ENCODE assay signal across 25 mouse cellular contexts in the genomic region with DNA sequence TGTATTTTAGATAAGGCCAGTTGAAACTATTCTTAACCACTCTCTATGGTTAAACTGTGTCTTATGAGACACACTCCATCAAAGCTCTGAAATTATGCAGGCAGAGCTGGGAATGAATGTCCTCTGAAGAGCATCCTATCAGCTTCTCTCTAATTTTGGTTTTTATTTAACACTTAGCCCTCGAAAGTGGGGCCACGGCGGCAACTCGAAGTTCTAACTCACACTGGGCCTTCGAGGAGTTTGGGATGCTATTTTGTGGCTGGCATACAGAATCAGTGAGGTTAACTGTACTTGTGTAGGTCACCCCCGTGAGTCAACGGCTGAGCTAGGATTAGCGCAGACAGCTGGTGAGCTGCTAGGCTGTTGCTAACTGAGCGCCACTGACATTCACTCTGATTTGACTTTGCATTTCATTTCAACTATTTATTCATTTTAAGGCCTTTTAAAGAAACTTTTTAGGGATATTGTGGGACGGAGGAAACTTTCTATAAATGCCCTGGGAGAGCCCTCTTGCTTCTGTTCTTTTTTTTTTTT. TPM values are rescaled to one million over a fixed set of nuclear protein-coding genes. Genes with fewer than 3 reads are reported as not detected.
DNase-seq lines count a peak whose midpoint lies in the region; ATAC-seq lines count a peak whose summit lies in the region.
"Had no signal": no experiment of that assay in that cellular context is flagged by ENCODE, and none has a peak within 500 bp of the region (broad histone marks: within the 10 kb centered on the region; RNA-seq: fewer than 3 reads in every experiment).

No protein-coding gene starts in this region.

- no peaks in the 10 kb centered on the region for H3K9me3 ChIP-seq in heart, embryonic 11.5 days (replicated peaks; ENCODE audit: control insufficient read depth, low read length)
- H3K9me3 ChIP-seq: embryonic facial prominence, embryonic 12.5 days; embryonic facial prominence, embryonic 15.5 days; heart, embryonic 13.5 days had no signal

- peak; percentile 81 for ATAC-seq in frontal cortex, adult (ENCODE audit: low TSS enrichment)
- no peak for ATAC-seq in heart, embryonic 11.5 days (replicated peaks; ENCODE audit: insufficient number of reproducible peaks, low FRiP score, low TSS enrichment)
- ATAC-seq: activated CD4-positive, CD25-positive, alpha-beta regulatory T cell, adult 4 months; forebrain, embryonic 14.5 days; forebrain, postnatal 0 days; hindbrain, postnatal 0 days; inflammation-experienced regulatory T-cells, adult 6 months; intestine, embryonic 16.5 days had no signal

- H3K4me2 ChIP-seq in heart, embryonic 11.5 days, result no peak overlapping the region
- H3K4me2 ChIP-seq: embryonic facial prominence, embryonic 12.5 days; embryonic facial prominence, embryonic 15.5 days; heart, embryonic 13.5 days; hindbrain, embryonic 14.5 days had no signal

- no peak overlapping the region for H3K27ac ChIP-seq in heart, embryonic 11.5 days (ENCODE audit: low read depth, low read length)
- H3K27ac ChIP-seq: embryonic facial prominence, embryonic 12.5 days; embryonic facial prominence, embryonic 15.5 days; heart, embryonic 13.5 days; hindbrain, embryonic 14.5 days; hindbrain, postnatal 0 days had no signal

- no peaks in the 10 kb centered on the region for H3K4me1 ChIP-seq in heart, embryonic 11.5 days (ENCODE audit: control insufficient read depth, insufficient read depth, low read length)
- H3K4me1 ChIP-seq: embryonic facial prominence, embryonic 12.5 days; embryonic facial prominence, embryonic 15.5 days had no signal

- no peak for DNase-seq in frontal cortex, postnatal 14 days (ENCODE audit: low spot score in 2 of 2)
- DNase-seq in heart, adult 11 months, result peak; percentile 76
- peak; percentile 16 for DNase-seq in right cerebral cortex, adult 18-20 months
- DNase-seq in right cerebral cortex, postnatal 4 days, result no peak
- DNase-seq: adrenal gland, adult 8-10 months; adrenal gland, postnatal 25 days; cerebellum, adult 2 months; cerebellum, adult 9-11 months; cerebellum, postnatal 25 days; forebrain, postnatal 0 days; gastrocnemius, postnatal 14 days; heart, adult 18-20 months; heart, postnatal 14 days; heart, postnatal 4 days had no signal

- H3K27me3 ChIP-seq in heart, embryonic 11.5 days (ENCODE audit: control insufficient read depth, insufficient read depth, low read length), result no peaks in the 10 kb centered on the region
- H3K27me3 ChIP-seq: embryonic facial prominence, embryonic 12.5 days; embryonic facial prominence, embryonic 15.5 days; heart, embryonic 13.5 days had no signal

- no peak overlapping the region for H3K4me3 ChIP-seq in heart, embryonic 11.5 days (ENCODE audit: low read depth, low read length)
- H3K4me3 ChIP-seq: embryonic facial prominence, embryonic 12.5 days; embryonic facial prominence, embryonic 15.5 days; heart, embryonic 13.5 days had no signal

- 65% methylated on average over 10 of the region's 10 CpGs for WGBS in heart, embryonic 11.5 days (ENCODE audit: insufficient replicate concordance)

- H3K36me3 ChIP-seq in heart, embryonic 11.5 days (ENCODE audit: control insufficient read depth, insufficient read depth, low read length), result no peaks in the 10 kb centered on the region
- H3K36me3 ChIP-seq: embryonic facial prominence, embryonic 12.5 days; embryonic facial prominence, embryonic 15.5 days; heart, embryonic 13.5 days had no signal

- H3K9ac ChIP-seq in heart, embryonic 11.5 days (ENCODE audit: low read depth, low read length), result no peak overlapping the region
- H3K9ac ChIP-seq: embryonic facial prominence, embryonic 12.5 days; embryonic facial prominence, embryonic 15.5 days; forebrain, postnatal 0 days; heart, embryonic 13.5 days; hindbrain, embryonic 14.5 days had no signal

RNA-seq across cellular contexts. Expression of gene Gpd2, which starts 42.8 kb away (rescaled TPM):
- polyA plus RNA-seq in heart, embryonic 11.5 days (2014; fragmentation: Nextera tagmentation; extraction: Ambion mirVana), result 16.9 and 17.3 TPM in 2 replicates

Comparison
In these comparisons a context has a peak if more than half of its experiments do, and no peak if none do; other contexts are left out.
1. DNase-seq: peak in heart, adult 11 months (single experiment) and right cerebral cortex, adult 18-20 months (single experiment); none in frontal cortex, postnatal 14 days (0 of 2) and right cerebral cortex, postnatal 4 days (single experiment).